Mouse (Mus musculus) limb, embryonic 12.5 days (tissue): Measurements from ENCODE around the gene Trpm1. TPM values are rescaled to one million over a fixed set of nuclear protein-coding genes. Genes with fewer than 3 reads are reported as not detected.

Experiments used
- ATAC-seq: fragments of 200-750 bp; cut with Nextera tagmentation; 2 replicates; pipeline ENCODE4 v1.8.0; 2017; ENCODE audit warnings: low read depth, moderate TSS enrichment; ENCODE audit not compliant: insufficient number of reproducible peaks, insufficient read depth, low FRiP score, low TSS enrichment
- H3K27ac ChIP-seq: fragments of 300-500 bp; sonication (generic); 2 replicates; pipeline ENCODE4 v1.5.1; 2016; ENCODE audit warnings: mild to moderate bottlenecking, moderate library complexity
- H3K27me3 ChIP-seq: fragments of 300-500 bp; sonication (generic); 2 replicates; pipeline ENCODE4 v1.6.1; 2016; ENCODE audit warnings: mild to moderate bottlenecking, moderate library complexity
- H3K36me3 ChIP-seq: fragments of 300-500 bp; sonication (generic); 2 replicates; pipeline ENCODE4 v1.6.1; 2016; ENCODE audit warnings: mild to moderate bottlenecking, moderate library complexity
- H3K4me1 ChIP-seq: fragments of 300-500 bp; sonication (generic); replicated peaks from 2 replicates; pipeline ENCODE4 v1.6.1; 2016
- H3K4me2 ChIP-seq: fragments of 300-500 bp; sonication (generic); 2 replicates; pipeline ENCODE4 v1.6.1; 2016; ENCODE audit warnings: mild to moderate bottlenecking, moderate library complexity
- H3K4me3 ChIP-seq: fragments of 300-500 bp; sonication (generic); replicated peaks from 2 replicates; pipeline ENCODE4 v1.5.1; 2016; ENCODE audit warnings: mild to moderate bottlenecking
- H3K9ac ChIP-seq: fragments of 300-500 bp; sonication (generic); replicated peaks from 2 replicates; pipeline ENCODE4 v1.6.1; 2016; ENCODE audit warnings: mild to moderate bottlenecking, moderate library complexity
- H3K9me3 ChIP-seq: fragments of 300-500 bp; sonication (generic); 2 replicates; pipeline ENCODE4 v1.6.1; 2016; ENCODE audit warnings: mild to moderate bottlenecking, moderate library complexity
- WGBS: fragments of 180-500 bp; shearing (Covaris S2); methylation state at CpG from one replicate; pipeline ENCODE4 v1.1.7; 2016; 5-methylcytosine and 5-hydroxymethylcytosine counted together
- microRNA counts: library from miRNA; unstranded; fragments of <30 nt; microRNA quantifications from one replicate; lab custom pipeline; 2017
- microRNA-seq: library from miRNA; unstranded; fragments of <30 nt; microRNA quantifications from one replicate; pipeline ENCODE4, GENCODE M21; 2017
- polyA plus RNA-seq: library from polyadenylated mRNA; unstranded; fragments of >200 nt; fragmentation: Nextera tagmentation; extraction: Ambion mirVana; gene quantifications from 2 replicates; pipeline ENCODE4 v1.2.1, GENCODE M21; 2016

Trpm1 gene
- polyA plus RNA-seq, 1 experiment from 2014 or later, result 0.68 TPM

DNA sequence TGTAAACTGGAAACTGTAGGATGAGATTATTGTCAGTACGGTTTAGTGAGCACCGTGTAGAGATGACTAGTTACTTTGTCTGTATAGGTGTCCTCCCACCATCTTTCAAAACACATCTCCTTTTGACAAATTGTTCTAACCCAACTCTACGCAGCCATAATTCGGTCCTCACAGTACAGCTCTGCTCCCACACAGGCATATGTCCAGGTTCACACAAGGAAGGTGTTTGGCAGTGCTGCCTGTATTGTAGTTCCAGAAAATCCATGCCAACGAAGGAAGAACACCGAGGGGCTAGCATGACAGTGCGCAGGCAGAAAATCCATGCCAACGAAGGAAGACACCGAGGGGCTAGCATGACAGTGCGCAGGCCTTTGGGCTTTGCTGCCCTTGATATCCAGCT, 138.1 kb downstream of the Trpm1 start:
- WGBS, result 94% methylated on average over 10 of the region's 10 CpGs
- no peak overlapping the region for H3K9ac ChIP-seq
- 0 out of 2 replicates have a peak, but pooled peaks cover 3% of the 10 kb centered on the region for H3K4me1 ChIP-seq
- H3K27me3 ChIP-seq, result no peaks in the 10 kb centered on the region
- no peak for ATAC-seq
- H3K4me2 ChIP-seq, result no peak overlapping the region
- no peak overlapping the region for H3K4me3 ChIP-seq
- no peaks in the 10 kb centered on the region for H3K9me3 ChIP-seq
- H3K36me3 ChIP-seq, result peaks cover 15% of the 10 kb centered on the region
- no peak overlapping the region for H3K27ac ChIP-seq

DNA sequence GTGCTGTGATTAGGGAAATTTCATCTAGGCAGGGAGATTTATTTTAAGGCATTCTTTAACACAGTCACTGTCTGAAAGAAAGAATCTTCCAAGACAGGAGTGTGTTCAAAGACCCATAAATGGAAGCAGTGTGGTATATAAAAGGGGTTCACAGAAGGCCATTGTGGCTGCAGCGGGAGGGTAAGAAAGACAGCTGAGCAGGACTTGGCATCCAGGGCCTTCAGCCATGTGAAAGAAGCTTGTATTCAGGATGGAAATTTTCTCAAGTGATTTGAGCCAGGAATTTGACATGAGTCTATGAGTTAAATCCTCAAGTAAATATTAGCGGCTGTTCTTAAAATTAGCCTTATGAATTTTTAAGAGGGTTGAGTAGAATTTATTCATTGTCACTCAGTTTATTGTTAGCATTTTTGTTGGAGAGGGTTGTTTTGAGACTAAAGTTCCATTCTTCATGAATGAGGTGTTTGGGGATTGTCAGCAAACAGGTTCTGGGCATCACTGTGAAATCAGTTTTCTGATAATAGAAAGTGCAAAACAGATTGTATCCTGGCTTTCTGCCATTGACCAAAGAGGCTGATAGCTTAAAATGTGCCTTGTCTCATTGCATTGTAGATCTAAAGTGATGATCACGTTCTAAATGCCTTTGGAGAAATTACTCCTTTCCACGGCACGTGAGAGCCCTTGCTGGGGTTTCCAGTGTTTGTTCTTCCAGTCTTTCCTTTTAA, 142.8 kb downstream of the Trpm1 start:
- Histone ChIP-seq H3K27ac (no peak overlapping the region), H3K9ac (no peak overlapping the region), H3K4me1 (no peaks in the 10 kb centered on the region), H3K4me2 (no peak overlapping the region), H3K9me3 (no peaks in the 10 kb centered on the region), H3K36me3 (peaks cover 28% of the 10 kb centered on the region), H3K4me3 (no peak overlapping the region), H3K27me3 (no peaks in the 10 kb centered on the region)
- no peak for ATAC-seq
- 73% methylated on average over 5 of the region's 5 CpGs for WGBS

DNA sequence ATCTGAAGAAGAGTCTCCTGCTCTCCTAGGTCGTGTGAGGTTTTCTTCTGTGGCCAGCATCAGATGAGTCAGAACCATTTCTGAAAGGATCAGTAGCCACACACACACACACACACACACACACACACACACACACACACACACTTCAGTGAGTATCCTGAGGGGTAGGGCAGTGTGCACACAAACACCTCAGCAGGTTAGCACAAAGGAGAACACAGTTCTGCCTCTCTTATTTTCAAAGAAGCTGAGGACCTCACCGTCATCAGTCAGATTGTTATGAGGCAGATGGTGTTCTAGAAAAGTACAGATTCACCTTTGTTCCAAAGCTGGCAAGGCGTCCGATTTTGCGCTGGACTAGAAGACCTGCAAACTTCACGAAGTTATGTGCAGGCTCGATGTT, 156.6 kb downstream of the Trpm1 start:
- H3K4me1 ChIP-seq, result no peaks in the 10 kb centered on the region
- no peak overlapping the region for H3K4me3 ChIP-seq
- no peak overlapping the region for H3K9ac ChIP-seq
- H3K4me2 ChIP-seq, result no peak overlapping the region
- H3K36me3 ChIP-seq, result peaks cover 29% of the 10 kb centered on the region
- H3K27ac ChIP-seq, result no peak overlapping the region
- no peaks in the 10 kb centered on the region for H3K27me3 ChIP-seq
- 86% methylated on average over 7 of the region's 7 CpGs for WGBS
- no peaks in the 10 kb centered on the region for H3K9me3 ChIP-seq
- ATAC-seq, result no peak

DNA sequence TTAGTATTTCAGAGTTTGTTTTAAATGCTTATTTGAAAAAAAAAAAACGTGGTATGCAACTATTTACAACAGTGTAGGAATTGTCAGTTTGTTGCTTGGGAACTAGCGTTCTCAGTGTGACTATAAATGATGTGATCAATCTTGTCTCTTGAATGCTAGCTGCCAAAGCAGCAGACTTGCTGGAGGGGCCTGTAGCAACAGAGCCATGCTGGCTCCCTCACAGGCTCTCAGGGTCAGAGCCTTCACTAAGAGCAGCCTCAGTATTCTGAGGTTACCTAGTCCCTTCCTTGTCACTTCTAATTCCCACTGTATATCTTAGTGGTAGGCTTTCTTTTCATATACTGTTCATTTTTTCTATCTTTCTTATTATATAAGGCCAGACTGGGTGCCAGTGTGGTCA, 157.1 kb downstream of the Trpm1 start:
- no peak overlapping the region for H3K9ac ChIP-seq
- no peak overlapping the region for H3K27ac ChIP-seq
- no peaks in the 10 kb centered on the region for H3K27me3 ChIP-seq
- no peaks in the 10 kb centered on the region for H3K4me1 ChIP-seq
- H3K36me3 ChIP-seq, result peaks cover 31% of the 10 kb centered on the region
- no peaks in the 10 kb centered on the region for H3K9me3 ChIP-seq
- H3K4me2 ChIP-seq, result no peak overlapping the region
- H3K4me3 ChIP-seq, result no peak overlapping the region
- ATAC-seq, result no peak
- 61% methylated on average over 2 of the region's 2 CpGs for WGBS

DNA sequence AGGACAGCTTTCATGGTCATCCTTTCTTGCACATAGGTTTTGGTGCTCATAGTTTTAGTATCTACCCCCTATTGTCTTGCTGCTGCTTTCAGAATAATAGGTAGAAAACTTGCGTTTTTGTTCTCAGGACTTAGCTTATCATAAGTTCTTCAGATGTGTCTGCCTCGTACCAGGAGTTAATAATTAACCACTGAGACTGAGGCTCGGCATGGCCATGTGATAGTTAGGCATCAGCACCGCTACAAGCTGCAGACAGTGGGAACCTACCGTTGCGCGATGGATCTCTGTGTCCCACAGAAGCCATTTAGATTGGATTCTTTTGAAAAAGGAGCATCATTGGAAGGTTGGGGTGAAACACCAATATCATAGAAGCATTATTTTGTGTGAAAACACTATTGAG, 159.2 kb downstream of the Trpm1 start:
- H3K27ac ChIP-seq, result no peak overlapping the region
- WGBS, result 90% methylated on average over 7 of the region's 7 CpGs

More for the DNA sequence above, 159.2 kb downstream of the Trpm1 start:
- ATAC-seq, result no peak
- Histone ChIP-seq H3K9me3 (no peaks in the 10 kb centered on the region), H3K4me3 (no peak overlapping the region), H3K4me1 (no peaks in the 10 kb centered on the region), H3K9ac (no peak overlapping the region), H3K36me3 (peaks cover 50% of the 10 kb centered on the region), H3K27me3 (no peaks in the 10 kb centered on the region), H3K4me2 (no peak overlapping the region)

MicroRNAs within 50 kb of the gene (microRNA counts, 519-probe panel; counts per million panel counts)
- microRNA mmu-miR-211 (lab: Ali Mortazavi, UCI), result not detected

Small RNAs within 50 kb of the gene (microRNA-seq; reads per million reads assigned to microRNA genes)
- gene Mir211, result 17.2 reads per million, percentile 31 among the genes with 10 or more reads in this experiment
- not detected for gene Mir6416

Other genes starting within 250 kb of the Trpm1 start
- not detected in 2 replicates for gene E030018B13Rik, start 237.0 kb upstream of the Trpm1 start, polyA plus RNA-seq
- 16.9 and 17.0 TPM in 2 replicates for gene Klf13, start 214.9 kb upstream of the Trpm1 start, polyA plus RNA-seq
- gene Mtmr10, start 133.8 kb downstream of the Trpm1 start, polyA plus RNA-seq, result 13.5 and 13.6 TPM in 2 replicates
- gene Fan1, start 220.3 kb downstream of the Trpm1 start, polyA plus RNA-seq, result 11.4 and 12.4 TPM in 2 replicates
- gene Mphosph10, start 238.4 kb downstream of the Trpm1 start, polyA plus RNA-seq, result 52.4 and 60.3 TPM in 2 replicates
- gene Mcee, start 238.8 kb downstream of the Trpm1 start, polyA plus RNA-seq, result 47.0 and 53.2 TPM in 2 replicates